Mouse (Mus musculus): ENCODE measurements around the gene Fbxw21. TPM values are rescaled to one million over a fixed set of nuclear protein-coding genes. Genes with fewer than 3 reads are reported as not detected.

The Fbxw21 gene
- total and polyA plus RNA-seq, 2 experiments from 2014 or later = not detected

DNA sequence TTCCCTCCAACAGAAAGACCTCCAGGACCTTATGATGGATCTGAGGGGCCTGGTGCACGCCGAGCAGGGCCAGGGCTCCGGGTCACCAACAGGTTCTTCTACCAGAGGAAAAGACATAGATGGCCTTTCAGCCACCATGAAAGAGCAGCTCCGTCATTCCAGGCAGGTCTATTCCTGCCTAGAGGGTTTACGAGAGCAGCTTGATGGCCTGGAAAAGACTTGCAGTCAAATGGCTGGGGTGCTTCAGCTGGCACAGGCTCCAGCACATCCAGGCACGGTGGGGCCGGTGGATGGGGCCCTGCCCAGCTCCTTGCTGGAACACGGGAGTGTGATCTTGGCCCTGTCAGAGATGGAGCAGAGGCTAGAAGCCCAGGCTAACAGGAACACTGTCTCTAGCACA lies 70.0 kb downstream of the Fbxw21 start:
- WGBS = 88% methylated on average over 8 of the region's 8 CpGs
- no peak overlapping the region for H3K27ac ChIP-seq (ENCODE audit: low read depth)

DNA sequence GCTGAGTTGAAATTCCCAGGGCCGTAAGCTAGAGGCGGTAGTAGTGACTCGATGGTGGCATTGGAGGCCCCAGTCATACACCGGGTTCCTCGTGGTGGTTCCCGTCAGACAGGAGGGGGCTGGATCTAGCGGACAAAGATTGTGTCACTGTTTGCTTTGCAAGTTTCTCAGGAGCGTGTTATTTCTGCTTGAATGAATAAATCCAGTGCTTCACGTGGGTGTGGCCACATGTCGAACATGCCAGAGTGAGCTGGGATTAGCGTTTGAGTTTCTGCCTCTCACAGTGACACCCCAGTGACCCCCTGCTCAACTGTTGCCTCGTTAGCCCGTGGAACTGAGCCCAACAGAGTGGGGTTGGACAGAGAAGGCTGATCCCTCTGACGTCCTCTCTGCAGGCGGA lies 71.4 kb downstream of the Fbxw21 start:
- Histone ChIP-seq H3K27ac (ENCODE audit: low read depth) (no peak overlapping the region), H3K4me2 (ENCODE audit: low read depth, low read length) (no peak overlapping the region), H3K4me1 (ENCODE audit: control insufficient read depth, insufficient read depth) (peaks cover 11% of the 10 kb centered on the region), H3K9ac (replicated peaks; ENCODE audit: low read depth, low read length) (no peak overlapping the region), H3K36me3 (replicated peaks; ENCODE audit: control insufficient read depth, insufficient read depth, low read length) (peaks cover 5% of the 10 kb centered on the region), H3K27me3 (ENCODE audit: control insufficient read depth, insufficient read depth, low read length) (no peaks in the 10 kb centered on the region), H3K4me3 (ENCODE audit: low read depth, low read length) (no peak overlapping the region), H3K9me3 (replicated peaks; ENCODE audit: control insufficient read depth, low read length) (no peaks in the 10 kb centered on the region)
- DNase-seq (ENCODE audit: low spot score) = no peak
- TF ChIP-seq CTCF (IDR thresholded peaks at IDR 0.05; ENCODE audit: low read depth) (no peak), EP300 (IDR thresholded peaks at IDR 0.05; ENCODE audit: low read depth) (no peak)
- 78% methylated on average over 15 of the region's 15 CpGs for WGBS
- no peak for ATAC-seq (ENCODE audit: insufficient read depth, low read depth)

More for the DNA sequence above, 70.0 kb downstream of the Fbxw21 start:
- Histone ChIP-seq H3K36me3 (replicated peaks; ENCODE audit: control insufficient read depth, insufficient read depth, low read length) (peaks cover 5% of the 10 kb centered on the region), H3K9me3 (replicated peaks; ENCODE audit: control insufficient read depth, low read length) (no peaks in the 10 kb centered on the region), H3K4me3 (ENCODE audit: low read depth, low read length) (no peak overlapping the region), H3K27me3 (ENCODE audit: control insufficient read depth, insufficient read depth, low read length) (no peaks in the 10 kb centered on the region), H3K9ac (replicated peaks; ENCODE audit: low read depth, low read length) (no peak overlapping the region), H3K4me2 (ENCODE audit: low read depth, low read length) (no peak overlapping the region), H3K4me1 (ENCODE audit: control insufficient read depth, insufficient read depth) (peaks cover 22% of the 10 kb centered on the region)
- DNase-seq (ENCODE audit: low spot score) (no peak), ATAC-seq (ENCODE audit: insufficient read depth, low read depth) (no peak)
- TF ChIP-seq CTCF (IDR thresholded peaks at IDR 0.05; ENCODE audit: low read depth) = no peak
- no peak for TF ChIP-seq EP300 (IDR thresholded peaks at IDR 0.05; ENCODE audit: low read depth)

Other genes with a start within 250 kb of the Fbxw21 start
- not detected in 2 replicates for gene Tmem89, start 247.4 kb downstream of the Fbxw21 start, total RNA-seq (2014; rRNA removed; ENCODE audit: low replicate concordance)
- gene Tmem89, start 247.4 kb downstream of the Fbxw21 start, polyA plus RNA-seq (2015; fragmentation: Nextera tagmentation; extraction: Ambion mirVana) = not detected in 2 replicates
- 1,707 and 1,762 TPM in 2 replicates for gene Uqcrc1, start 225.4 kb downstream of the Fbxw21 start, total RNA-seq (2014; rRNA removed; ENCODE audit: low replicate concordance)
- 1,738 and 1,782 TPM in 2 replicates for gene Uqcrc1, start 225.4 kb downstream of the Fbxw21 start, polyA plus RNA-seq (2015; fragmentation: Nextera tagmentation; extraction: Ambion mirVana)
- gene Col7a1, start 208.5 kb downstream of the Fbxw21 start, total RNA-seq (2014; rRNA removed; ENCODE audit: low replicate concordance) = 0.58 and 1.3 TPM in 2 replicates
- 0.47 and 0.57 TPM in 2 replicates for gene Col7a1, start 208.5 kb downstream of the Fbxw21 start, polyA plus RNA-seq (2015; fragmentation: Nextera tagmentation; extraction: Ambion mirVana)
- gene Ucn2, start 176.0 kb downstream of the Fbxw21 start, total RNA-seq (2014; rRNA removed; ENCODE audit: low replicate concordance) = not detected in 2 replicates
- gene Ucn2, start 176.0 kb downstream of the Fbxw21 start, polyA plus RNA-seq (2015; fragmentation: Nextera tagmentation; extraction: Ambion mirVana) = not detected in 2 replicates
- 4.0 and 7.6 TPM in 2 replicates for gene Pfkfb4, start 170.3 kb downstream of the Fbxw21 start, total RNA-seq (2014; rRNA removed; ENCODE audit: low replicate concordance)
- 2.3 and 3.1 TPM in 2 replicates for gene Pfkfb4, start 170.3 kb downstream of the Fbxw21 start, polyA plus RNA-seq (2015; fragmentation: Nextera tagmentation; extraction: Ambion mirVana)
- gene Shisa5, start 123.5 kb downstream of the Fbxw21 start, total RNA-seq (2014; rRNA removed; ENCODE audit: low replicate concordance) = 76.9 and 102 TPM in 2 replicates
- 49.0 and 51.8 TPM in 2 replicates for gene Shisa5, start 123.5 kb downstream of the Fbxw21 start, polyA plus RNA-seq (2015; fragmentation: Nextera tagmentation; extraction: Ambion mirVana)
- gene Trex1, start 102.3 kb downstream of the Fbxw21 start, total RNA-seq (2014; rRNA removed; ENCODE audit: low replicate concordance) = 21.6 and 44.2 TPM in 2 replicates
- 14.5 and 14.6 TPM in 2 replicates for gene Trex1, start 102.3 kb downstream of the Fbxw21 start, polyA plus RNA-seq (2015; fragmentation: Nextera tagmentation; extraction: Ambion mirVana)
- 17.1 and 31.2 TPM in 2 replicates for gene Atrip, start 87.9 kb downstream of the Fbxw21 start, total RNA-seq (2014; rRNA removed; ENCODE audit: low replicate concordance)
- 11.1 and 11.7 TPM in 2 replicates for gene Atrip, start 87.9 kb downstream of the Fbxw21 start, polyA plus RNA-seq (2015; fragmentation: Nextera tagmentation; extraction: Ambion mirVana)
- gene Ccdc51, start 79.5 kb downstream of the Fbxw21 start, total RNA-seq (2014; rRNA removed; ENCODE audit: low replicate concordance) = 11.6 and 19.5 TPM in 2 replicates
- gene Ccdc51, start 79.5 kb downstream of the Fbxw21 start, polyA plus RNA-seq (2015; fragmentation: Nextera tagmentation; extraction: Ambion mirVana) = 14.3 and 14.6 TPM in 2 replicates
- 70.4 and 74.5 TPM in 2 replicates for gene Tma7, start 79.5 kb downstream of the Fbxw21 start, total RNA-seq (2014; rRNA removed; ENCODE audit: low replicate concordance)
- 490 and 527 TPM in 2 replicates for gene Tma7, start 79.5 kb downstream of the Fbxw21 start, polyA plus RNA-seq (2015; fragmentation: Nextera tagmentation; extraction: Ambion mirVana)
- gene Plxnb1, start 66.7 kb downstream of the Fbxw21 start, total RNA-seq (2014; rRNA removed; ENCODE audit: low replicate concordance) = 26.1 and 54.3 TPM in 2 replicates
- gene Plxnb1, start 66.7 kb downstream of the Fbxw21 start, polyA plus RNA-seq (2015; fragmentation: Nextera tagmentation; extraction: Ambion mirVana) = 3.0 and 3.3 TPM in 2 replicates
- gene Fbxw13, start 33.9 kb upstream of the Fbxw21 start, total RNA-seq (2014; rRNA removed; ENCODE audit: low replicate concordance) = not detected in 2 replicates
- not detected in 2 replicates for gene Fbxw13, start 33.9 kb upstream of the Fbxw21 start, polyA plus RNA-seq (2015; fragmentation: Nextera tagmentation; extraction: Ambion mirVana)
- gene Fbxw20, start 72.7 kb upstream of the Fbxw21 start, total RNA-seq (2014; rRNA removed; ENCODE audit: low replicate concordance) = 1.5 TPM in 1 of 2 replicates, not detected in the other
- gene Fbxw20, start 72.7 kb upstream of the Fbxw21 start, polyA plus RNA-seq (2015; fragmentation: Nextera tagmentation; extraction: Ambion mirVana) = not detected in 2 replicates
- gene Fbxw14, start 125.6 kb upstream of the Fbxw21 start, total RNA-seq (2014; rRNA removed; ENCODE audit: low replicate concordance) = not detected in 2 replicates
- gene Fbxw14, start 125.6 kb upstream of the Fbxw21 start, polyA plus RNA-seq (2015; fragmentation: Nextera tagmentation; extraction: Ambion mirVana) = not detected in 2 replicates
- gene Fbxw28, start 177.6 kb upstream of the Fbxw21 start, total RNA-seq (2014; rRNA removed; ENCODE audit: low replicate concordance) = not detected in 2 replicates
- not detected in 2 replicates for gene Fbxw28, start 177.6 kb upstream of the Fbxw21 start, polyA plus RNA-seq (2015; fragmentation: Nextera tagmentation; extraction: Ambion mirVana)
- gene Fbxw22, start 242.3 kb upstream of the Fbxw21 start, total RNA-seq (2014; rRNA removed; ENCODE audit: low replicate concordance) = not detected in 2 replicates
- not detected in 2 replicates for gene Fbxw22, start 242.3 kb upstream of the Fbxw21 start, polyA plus RNA-seq (2015; fragmentation: Nextera tagmentation; extraction: Ambion mirVana)

Measured in heart, postnatal 0 days (tissue).